Mouse (Mus musculus) layer of hippocampus, postnatal 25 days (tissue): Measurements from ENCODE around the gene Jmjd7. TPM values are rescaled to one million over a fixed set of nuclear protein-coding genes. Genes with fewer than 3 reads are reported as not detected.
A peak's percentile ranks its signal among the peaks of the same experiment; 100 is the strongest.

Experiments used
- DNase-seq, 2 experiments: peaks; one replicate each; pipeline ENCODE4 v3.0.0; 2022; ENCODE audit warnings: mixed read lengths in 2 of 2, low spot score in 1 of 2; ENCODE audit errors: extremely low spot score in 1 of 2
- total RNA-seq, 2 experiments: library from RNA; stranded (reverse); gene quantifications; 2 replicates each; pipeline ENCODE4 v1.2.3; 2021

Jmjd7 gene
- total RNA-seq, 2 experiments from 2014 or later: 4.2 to 5.3 TPM

- peak in 1 of 2 experiments; percentile 62 for DNase-seq
These were observed 15.7 kb upstream of the Jmjd7 start for GRCm38 (mm10) chr2:120011462-120012200.

- no peak for DNase-seq
These were observed 14.4 kb upstream of the Jmjd7 start for GRCm38 (mm10) chr2:120012924-120013323.

- no peak for DNase-seq
These were observed 13.3 kb upstream of the Jmjd7 start for GRCm38 (mm10) chr2:120013831-120014486.

GRCm38 (mm10) chr2:120015882-120016281 is 11.4 kb upstream of the Jmjd7 start:
- no peak for DNase-seq

GRCm38 (mm10) chr2:120017599-120017998 is 9.7 kb upstream of the Jmjd7 start:
- DNase-seq: no peak

- no peak for DNase-seq
These were observed 2.9 kb upstream of the Jmjd7 start for GRCm38 (mm10) chr2:120024337-120024736.

- no peak for DNase-seq
These were observed 658 bp downstream of the Jmjd7 start for GRCm38 (mm10) chr2:120027950-120028331.

GRCm38 (mm10) chr2:120030380-120030779 is 3.1 kb downstream of the Jmjd7 start:
- no peak for DNase-seq

GRCm38 (mm10) chr2:120032726-120033467 is 5.6 kb downstream of the Jmjd7 start, which contains the start of gene Pla2g4b:
Pla2g4b (plus strand) TSS chr2:120033417.
- DNase-seq: no peak

GRCm38 (mm10) chr2:120033726-120034125 is 6.4 kb downstream of the Jmjd7 start:
- DNase-seq: no peak

GRCm38 (mm10) chr2:120037744-120038143 is 10.5 kb downstream of the Jmjd7 start:
- no peak for DNase-seq

GRCm38 (mm10) chr2:120040991-120041390 is 13.7 kb downstream of the Jmjd7 start:
- DNase-seq: no peak

GRCm38 (mm10) chr2:120044101-120044603 is 16.9 kb downstream of the Jmjd7 start:
- no peak for DNase-seq

- no peak for DNase-seq
These were observed 17.4 kb downstream of the Jmjd7 start for GRCm38 (mm10) chr2:120044676-120045075.

- DNase-seq: no peak
These were observed 19.4 kb downstream of the Jmjd7 start for GRCm38 (mm10) chr2:120046486-120047310.

GRCm38 (mm10) chr2:120048173-120048572 is 20.9 kb downstream of the Jmjd7 start:
- no peak for DNase-seq

- DNase-seq: peak in 1 of 2 experiments; percentile 44
These were observed 22.5 kb downstream of the Jmjd7 start for GRCm38 (mm10) chr2:120049632-120050274.

- DNase-seq: no peak
These were observed 24.1 kb downstream of the Jmjd7 start for GRCm38 (mm10) chr2:120051405-120051804.

GRCm38 (mm10) chr2:120054771-120055552 is 27.7 kb downstream of the Jmjd7 start:
- DNase-seq: no peak
